Mouse (Mus musculus): ENCODE measurements around the gene Ccdc170. TPM values are rescaled to one million over a fixed set of nuclear protein-coding genes. Genes with fewer than 3 reads are reported as not detected.

Ccdc170 gene
- polyA plus RNA-seq, 1 experiment from 2014 or later, result not detected

- DNase-seq (ENCODE audit: low spot score), result no peak
- no peak for TF ChIP-seq EP300 (optimal IDR thresholded peaks at IDR 0.05)
- no peak for TF ChIP-seq CTCF (IDR thresholded peaks at IDR 0.05; ENCODE audit: low read depth)
- H3K9ac ChIP-seq (ENCODE audit: low read length), result no peak overlapping the region
- no peak for ATAC-seq (ENCODE audit: low FRiP score, low TSS enrichment)
- H3K27me3 ChIP-seq (ENCODE audit: control insufficient read depth, insufficient read depth, low read length), result no peaks in the 10 kb centered on the region
- H3K36me3 ChIP-seq (ENCODE audit: control insufficient read depth, insufficient read depth, low read length), result no peaks in the 10 kb centered on the region
- no peaks in the 10 kb centered on the region for H3K4me1 ChIP-seq (replicated peaks; ENCODE audit: control insufficient read depth, insufficient read depth)
- WGBS, result 74% methylated on average over 7 of the region's 7 CpGs
- H3K9me3 ChIP-seq (ENCODE audit: control insufficient read depth, low read length), result no peaks in the 10 kb centered on the region
- no peak overlapping the region for H3K4me2 ChIP-seq (replicated peaks; ENCODE audit: low read depth)
- H3K4me3 ChIP-seq (ENCODE audit: low read depth, low read length), result no peak overlapping the region
- H3K27ac ChIP-seq (replicated peaks), result no peak overlapping the region
Measured at GRCm38 (mm10) chr10:4465799-4466198, 16.5 kb upstream of the Ccdc170 start.

GRCm38 (mm10) chr10:4469406-4469805, 12.9 kb upstream of the Ccdc170 start:
- ATAC-seq (ENCODE audit: low FRiP score, low TSS enrichment) (no peak), DNase-seq (ENCODE audit: low spot score) (no peak)
- H3K9ac ChIP-seq (ENCODE audit: low read length), result no peak overlapping the region
- no peak overlapping the region for H3K27ac ChIP-seq (replicated peaks)
- TF ChIP-seq EP300 (optimal IDR thresholded peaks at IDR 0.05), result no peak
- H3K4me2 ChIP-seq (replicated peaks; ENCODE audit: low read depth), result no peak overlapping the region
- no peaks in the 10 kb centered on the region for H3K36me3 ChIP-seq (ENCODE audit: control insufficient read depth, insufficient read depth, low read length)
- H3K4me3 ChIP-seq (ENCODE audit: low read depth, low read length), result no peak overlapping the region
- 64% methylated on average over 3 of the region's 3 CpGs for WGBS
- no peaks in the 10 kb centered on the region for H3K9me3 ChIP-seq (ENCODE audit: control insufficient read depth, low read length)
- no peaks in the 10 kb centered on the region for H3K4me1 ChIP-seq (replicated peaks; ENCODE audit: control insufficient read depth, insufficient read depth)
- H3K27me3 ChIP-seq (ENCODE audit: control insufficient read depth, insufficient read depth, low read length), result no peaks in the 10 kb centered on the region

GRCm38 (mm10) chr10:4473591-4473993, 8.7 kb upstream of the Ccdc170 start:
- Histone ChIP-seq H3K9me3 (ENCODE audit: control insufficient read depth, low read length) (no peaks in the 10 kb centered on the region), H3K9ac (ENCODE audit: low read length) (no peak overlapping the region), H3K27me3 (ENCODE audit: control insufficient read depth, insufficient read depth, low read length) (no peaks in the 10 kb centered on the region), H3K36me3 (ENCODE audit: control insufficient read depth, insufficient read depth, low read length) (no peaks in the 10 kb centered on the region), H3K4me2 (replicated peaks; ENCODE audit: low read depth) (no peak overlapping the region), H3K4me1 (replicated peaks; ENCODE audit: control insufficient read depth, insufficient read depth) (no peaks in the 10 kb centered on the region), H3K4me3 (ENCODE audit: low read depth, low read length) (no peak overlapping the region), H3K27ac (replicated peaks) (no peak overlapping the region)
- WGBS, result 61% methylated on average over 11 of the region's 11 CpGs
- ATAC-seq (ENCODE audit: low FRiP score, low TSS enrichment) (no peak), DNase-seq (ENCODE audit: low spot score) (no peak)
- TF ChIP-seq CTCF (IDR thresholded peaks at IDR 0.05; ENCODE audit: low read depth) (no peak), EP300 (optimal IDR thresholded peaks at IDR 0.05) (no peak)

- TF ChIP-seq CTCF (IDR thresholded peaks at IDR 0.05; ENCODE audit: low read depth) (no peak), EP300 (optimal IDR thresholded peaks at IDR 0.05) (no peak)
- Histone ChIP-seq H3K4me3 (ENCODE audit: low read depth, low read length) (no peak overlapping the region), H3K9me3 (ENCODE audit: control insufficient read depth, low read length) (no peaks in the 10 kb centered on the region), H3K36me3 (ENCODE audit: control insufficient read depth, insufficient read depth, low read length) (no peaks in the 10 kb centered on the region), H3K4me2 (replicated peaks; ENCODE audit: low read depth) (no peak overlapping the region), H3K9ac (ENCODE audit: low read length) (no peak overlapping the region), H3K27ac (replicated peaks) (no peak overlapping the region), H3K27me3 (ENCODE audit: control insufficient read depth, insufficient read depth, low read length) (no peaks in the 10 kb centered on the region), H3K4me1 (replicated peaks; ENCODE audit: control insufficient read depth, insufficient read depth) (no peaks in the 10 kb centered on the region)
- no peak for DNase-seq (ENCODE audit: low spot score)
- no peak for ATAC-seq (ENCODE audit: low FRiP score, low TSS enrichment)
- WGBS, result 60% methylated on average over 3 of the region's 3 CpGs
Measured at GRCm38 (mm10) chr10:4475431-4475830, 6.9 kb upstream of the Ccdc170 start.

GRCm38 (mm10) chr10:4476604-4477003, 5.7 kb upstream of the Ccdc170 start:
- Histone ChIP-seq H3K27me3 (ENCODE audit: control insufficient read depth, insufficient read depth, low read length) (no peaks in the 10 kb centered on the region), H3K4me2 (replicated peaks; ENCODE audit: low read depth) (no peak overlapping the region), H3K9ac (ENCODE audit: low read length) (no peak overlapping the region), H3K4me1 (replicated peaks; ENCODE audit: control insufficient read depth, insufficient read depth) (no peaks in the 10 kb centered on the region), H3K4me3 (ENCODE audit: low read depth, low read length) (no peak overlapping the region), H3K9me3 (ENCODE audit: control insufficient read depth, low read length) (no peaks in the 10 kb centered on the region), H3K27ac (replicated peaks) (no peak overlapping the region), H3K36me3 (ENCODE audit: control insufficient read depth, insufficient read depth, low read length) (no peaks in the 10 kb centered on the region)
- no peak for ATAC-seq (ENCODE audit: low FRiP score, low TSS enrichment)
- WGBS, result 89% methylated on average over 5 of the region's 5 CpGs
- TF ChIP-seq EP300 (optimal IDR thresholded peaks at IDR 0.05) (no peak), CTCF (IDR thresholded peaks at IDR 0.05; ENCODE audit: low read depth) (no peak)
- no peak for DNase-seq (ENCODE audit: low spot score)

GRCm38 (mm10) chr10:4480929-4481328, 1.4 kb upstream of the Ccdc170 start:
- DNase-seq (ENCODE audit: low spot score), result no peak
- no peak for ATAC-seq (ENCODE audit: low FRiP score, low TSS enrichment)

More at GRCm38 (mm10) chr10:4480929-4481328, 1.4 kb upstream of the Ccdc170 start:
- TF ChIP-seq EP300 (optimal IDR thresholded peaks at IDR 0.05), result no peak
- TF ChIP-seq CTCF (IDR thresholded peaks at IDR 0.05; ENCODE audit: low read depth), result no peak
- 44% methylated on average over 3 of the region's 3 CpGs for WGBS
- Histone ChIP-seq H3K4me3 (ENCODE audit: low read depth, low read length) (no peak overlapping the region), H3K4me2 (replicated peaks; ENCODE audit: low read depth) (no peak overlapping the region), H3K27ac (replicated peaks) (no peak overlapping the region), H3K36me3 (ENCODE audit: control insufficient read depth, insufficient read depth, low read length) (no peaks in the 10 kb centered on the region), H3K9me3 (ENCODE audit: control insufficient read depth, low read length) (no peaks in the 10 kb centered on the region), H3K4me1 (replicated peaks; ENCODE audit: control insufficient read depth, insufficient read depth) (no peaks in the 10 kb centered on the region), H3K9ac (ENCODE audit: low read length) (no peak overlapping the region), H3K27me3 (ENCODE audit: control insufficient read depth, insufficient read depth, low read length) (no peaks in the 10 kb centered on the region)

Data from stomach, postnatal 0 days (tissue).